Mouse (Mus musculus) layer of hippocampus, adult 18-20 months (tissue): ENCODE measurements around the gene Cbx8. TPM values are rescaled to one million over a fixed set of nuclear protein-coding genes. Genes with fewer than 3 reads are reported as not detected.

ENCODE experiments used
- DNase-seq, 2 experiments: peaks; one replicate each; pipeline ENCODE4 v3.0.0; 2022; ENCODE audit warnings: low spot score in 2 of 2
- long read RNA-seq: library from polyadenylated mRNA; stranded (forward); transcript quantifications from one replicate; pipeline ENCODE4 v2.0.0, GENCODE M21; 2021
- total RNA-seq, 2 experiments: library from RNA; stranded (reverse); gene quantifications; 2 replicates each; pipeline ENCODE4 v1.2.3; 2021

Gene Cbx8
- total RNA-seq, result 10 to 100 TPM in 1 of 2 experiments, 1 to 10 TPM in 1; 8.7 to 10.9 TPM
- long read RNA-seq, partial matches to known transcripts, result 0 of 4 reads
- long read RNA-seq, other reads (novel, unspliced or antisense), result 0 of 4 reads

DNA sequence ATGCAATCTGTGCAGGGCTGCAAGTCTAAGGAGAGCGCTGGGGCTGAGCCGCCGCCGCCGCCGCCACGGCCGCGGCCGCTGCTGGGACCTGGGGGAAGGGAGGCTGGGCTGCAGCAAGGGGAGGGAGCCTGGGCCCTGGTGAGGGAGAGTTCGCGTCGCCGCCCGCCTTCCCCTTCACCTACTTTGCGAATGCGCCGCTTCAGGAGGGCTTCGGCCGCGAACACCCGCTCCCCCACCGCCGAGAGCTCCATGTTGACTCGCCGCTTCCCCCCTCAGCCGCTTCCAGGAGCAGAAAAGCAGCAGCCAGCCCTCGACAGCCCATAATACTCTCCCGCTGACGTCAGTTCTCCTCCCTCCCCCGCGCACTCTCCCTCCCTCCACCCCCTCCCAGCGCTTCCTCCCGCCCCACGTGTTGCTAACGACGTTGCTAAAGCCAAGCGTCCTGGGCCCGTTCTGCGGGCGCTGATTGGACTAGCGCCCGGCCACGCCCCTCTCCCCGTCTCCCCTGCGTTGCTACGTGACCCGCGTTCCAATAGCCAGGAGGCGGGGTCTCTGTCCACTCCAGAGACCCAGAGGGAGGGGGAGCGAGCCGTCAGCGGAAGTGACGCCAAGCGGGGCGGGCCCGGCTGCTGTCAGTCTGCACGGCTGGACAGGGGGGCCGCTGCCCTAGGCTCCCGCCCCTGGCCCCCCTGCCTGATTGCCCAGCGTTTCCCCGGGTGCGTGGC is at the start of gene Cbx8:
Gene Cbx8 (minus strand): TSS at position 370 of the 725 bp plus-strand sequence.
- peak; percentile 99 for DNase-seq

GRCm38 (mm10) chr11:119090076-119090960 is 49.5 kb upstream of the Cbx8 start:
- no peak for DNase-seq

- no peak for DNase-seq
Observed at GRCm38 (mm10) chr11:119089235-119090075, 48.7 kb upstream of the Cbx8 start.

GRCm38 (mm10) chr11:119088391-119089234 is 47.8 kb upstream of the Cbx8 start:
- peak in 1 of 2 experiments; percentile 13 for DNase-seq

DNA sequence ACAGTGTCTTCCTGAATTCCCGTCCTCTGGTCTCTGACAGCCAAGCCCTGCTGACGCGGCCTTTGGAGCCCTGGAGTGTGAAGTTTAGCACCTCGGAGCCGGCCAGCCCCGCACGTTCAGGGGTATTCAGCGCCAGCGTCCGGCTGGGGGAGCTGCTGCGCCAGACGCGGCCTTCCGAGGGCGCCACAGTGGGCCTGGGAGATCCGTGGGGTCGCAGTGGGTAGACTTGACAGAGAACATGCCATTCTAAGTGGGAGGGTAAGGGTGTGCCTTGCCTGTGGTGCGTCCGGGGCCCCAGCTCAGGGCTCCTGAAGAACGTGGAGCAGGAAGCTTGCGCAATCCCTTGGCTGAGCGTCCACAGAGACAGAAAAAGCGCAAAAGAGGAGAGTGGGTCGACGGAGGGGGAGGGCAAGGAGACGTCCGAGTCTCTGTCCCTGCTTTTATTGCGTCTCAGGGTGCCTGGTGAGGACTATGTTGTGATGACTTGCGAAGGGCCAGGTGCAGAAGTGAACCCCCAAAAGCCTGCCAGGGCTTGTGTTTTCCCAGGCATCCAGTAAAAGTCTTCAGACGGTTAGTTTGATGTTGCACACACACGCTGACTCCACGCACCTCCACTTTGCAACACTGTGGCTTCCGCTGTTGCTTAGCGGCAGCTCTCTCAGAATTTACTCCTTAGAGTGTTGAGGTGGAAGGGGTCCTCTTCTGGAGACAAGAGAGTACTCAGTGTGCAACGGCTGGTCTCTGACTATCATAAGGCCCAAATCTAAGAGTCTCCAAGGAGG is 46.7 kb upstream of the Cbx8 start:
- peak in 1 of 2 experiments; percentile 10 for DNase-seq

DNA sequence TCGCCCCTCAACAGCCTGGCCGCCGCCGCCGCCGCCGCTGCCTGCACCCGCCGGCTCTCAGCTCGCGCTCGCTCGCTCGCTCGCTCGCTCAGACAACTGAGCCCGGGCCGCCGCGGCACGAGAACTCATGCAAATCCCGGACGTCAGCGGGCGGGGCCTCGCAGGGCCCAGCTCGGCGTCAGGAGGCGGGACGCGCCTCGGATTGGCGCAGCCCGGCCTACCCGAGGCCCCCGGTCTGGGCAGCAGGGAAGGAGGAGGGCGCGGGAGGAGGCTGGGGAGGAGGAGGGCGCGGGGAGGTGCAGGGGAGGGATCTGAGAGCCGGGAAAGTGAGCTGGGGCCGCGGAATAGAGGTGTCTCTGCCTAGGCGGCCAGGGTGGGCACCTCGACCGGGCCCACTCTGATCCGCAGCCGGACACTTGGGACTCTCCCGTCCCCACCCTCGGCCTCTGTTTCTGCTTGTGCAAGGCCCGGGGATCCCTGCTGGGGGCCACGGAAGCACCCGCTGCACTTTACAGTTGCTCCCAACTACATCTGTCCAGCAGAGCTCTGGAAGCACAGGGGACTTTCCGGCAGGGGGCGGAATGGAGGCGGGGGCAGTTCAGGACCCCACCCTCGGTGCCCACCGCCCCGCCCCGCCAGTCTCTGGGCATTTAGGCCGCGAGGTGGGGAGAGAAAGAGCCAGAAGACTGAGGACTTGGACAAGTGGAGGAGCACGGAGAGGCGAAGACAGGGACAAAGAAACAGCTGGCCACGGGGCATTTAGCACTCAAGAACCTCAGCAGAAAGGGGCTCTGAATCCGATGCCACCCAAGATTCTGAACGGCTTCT is 45.6 kb upstream of the Cbx8 start, which contains the start of gene Cbx4:
Gene Cbx4 (minus strand): TSS at position 78 of the 828 bp plus-strand sequence.
- peak; percentile 88 to 90 for DNase-seq

DNA sequence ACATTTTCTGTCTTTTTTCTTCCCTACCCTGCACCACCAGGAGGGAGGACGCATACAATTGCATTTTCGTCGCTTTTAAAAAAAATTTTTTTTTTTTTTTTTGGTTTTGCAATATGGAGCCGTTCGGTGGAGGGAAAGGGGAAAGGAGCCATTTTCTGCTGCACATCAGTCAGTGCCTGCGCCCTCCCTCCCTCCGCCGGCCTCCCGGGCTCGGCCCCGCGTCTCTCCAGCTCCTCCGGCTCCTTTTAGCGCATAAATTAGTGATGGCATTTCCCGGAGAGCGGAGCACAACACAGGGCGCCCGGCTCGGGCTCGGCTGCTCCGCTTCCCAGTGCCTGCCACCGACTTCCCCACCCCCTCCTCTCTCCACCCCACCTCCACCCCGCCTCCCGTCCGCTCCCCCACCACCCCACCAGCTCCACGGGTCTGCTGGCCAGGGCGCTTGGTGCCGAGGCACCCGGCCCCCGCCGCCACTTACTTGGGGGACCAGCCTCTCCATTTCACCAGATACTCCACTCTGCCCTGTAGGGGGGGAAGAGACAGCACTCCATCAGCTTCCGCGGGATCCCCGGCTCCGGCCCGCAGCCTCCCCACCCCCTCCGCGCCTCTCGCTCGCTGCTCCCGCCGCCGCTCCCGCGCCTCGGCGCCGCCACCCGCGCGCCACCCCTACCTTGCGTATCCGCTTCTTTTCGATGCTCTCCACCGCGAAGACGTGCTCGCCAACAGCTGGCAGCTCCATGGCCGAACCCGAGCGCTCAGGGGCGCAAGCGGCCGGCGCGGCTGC is 44.7 kb upstream of the Cbx8 start:
- DNase-seq, result peak; percentile 53 to 82

- DNase-seq, result peak; percentile 20 to 68
Observed at GRCm38 (mm10) chr11:119084446-119085278, 43.9 kb upstream of the Cbx8 start.

GRCm38 (mm10) chr11:119083724-119084445 is 43.1 kb upstream of the Cbx8 start:
- DNase-seq, result peak; percentile 19 to 40

DNA sequence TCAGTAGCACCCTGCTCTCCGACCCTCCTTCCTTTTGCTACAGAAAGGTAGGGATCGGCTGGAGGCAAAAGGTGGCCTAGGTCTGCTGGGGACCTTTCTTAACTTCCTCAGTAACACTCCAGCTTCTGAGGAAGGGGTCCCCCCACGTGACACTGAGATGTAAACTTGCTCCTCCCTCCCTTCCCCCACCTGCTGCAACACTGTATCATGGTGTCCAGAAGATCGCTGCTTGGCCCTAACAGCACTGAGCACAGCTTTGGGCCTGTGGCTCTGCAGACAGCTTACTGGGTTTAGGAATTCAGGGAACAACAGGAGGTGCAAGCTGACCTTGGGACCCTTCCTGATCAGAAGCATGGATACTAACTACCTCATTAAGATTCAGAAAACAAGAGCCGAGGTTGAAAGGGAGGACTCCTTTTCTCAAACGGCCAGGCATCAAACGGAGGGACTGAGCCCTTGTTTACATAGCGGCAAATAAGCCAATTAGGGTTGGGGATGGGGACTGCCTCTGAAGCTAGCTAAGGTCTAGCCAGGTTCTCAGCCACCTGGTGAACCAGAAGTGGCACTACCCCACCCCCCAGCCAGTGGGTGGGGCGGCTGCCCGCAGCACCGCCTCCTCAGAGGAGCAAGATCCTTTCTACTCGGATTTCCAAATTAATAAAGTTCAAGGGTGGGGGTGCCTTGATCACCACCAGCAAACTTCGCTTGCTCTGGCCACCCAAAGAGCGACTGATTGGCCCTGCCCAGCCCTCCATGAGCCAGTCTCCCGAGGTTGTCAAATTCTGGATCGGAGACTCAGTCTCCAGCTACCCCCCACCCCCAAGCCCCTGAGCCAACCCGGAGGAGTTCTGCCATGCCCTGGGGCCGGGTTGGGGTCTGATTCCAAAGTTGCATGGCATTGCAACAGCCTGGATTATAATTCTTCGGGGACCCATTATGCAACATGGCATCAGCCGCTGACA is 42.1 kb upstream of the Cbx8 start:
- no peak for DNase-seq

DNA sequence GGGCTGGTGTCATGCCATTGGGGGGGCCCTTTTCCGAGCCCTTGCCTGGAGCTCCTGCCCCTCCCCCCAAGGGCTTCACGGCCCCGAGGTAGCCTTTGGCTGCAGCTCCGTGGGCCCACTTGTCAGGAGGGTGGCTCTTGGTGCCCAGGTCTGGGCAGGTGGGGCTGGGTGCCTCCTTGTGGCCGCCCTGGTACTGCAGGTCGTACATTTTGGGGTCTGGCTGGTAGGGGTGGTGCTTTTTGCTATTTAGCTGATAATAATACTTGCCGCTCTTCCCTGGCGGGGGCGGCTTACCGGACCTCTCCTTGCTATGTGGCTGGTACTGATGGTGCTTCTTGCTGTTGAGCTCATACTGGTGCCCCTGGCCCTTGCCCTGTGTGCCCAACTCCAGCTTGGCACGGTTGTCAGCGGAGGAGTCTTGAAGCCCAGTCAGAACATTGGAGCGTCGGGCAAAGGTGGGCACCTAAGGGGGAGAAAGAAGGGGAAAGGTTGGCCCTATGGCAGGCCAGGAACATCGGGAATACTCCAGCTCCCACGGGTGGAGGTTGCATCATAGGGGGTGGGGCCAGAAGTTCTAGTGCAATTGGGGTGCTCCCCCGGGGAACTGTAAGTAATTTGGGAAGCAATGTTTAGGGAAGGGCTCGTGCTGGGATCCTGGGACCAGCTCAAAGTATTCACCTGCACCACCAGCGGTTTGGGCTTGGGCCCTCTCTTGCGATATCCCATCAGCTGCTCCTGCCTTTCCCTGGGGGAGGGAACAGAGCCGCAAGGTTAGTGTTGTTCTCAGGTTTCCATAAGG is 41.3 kb upstream of the Cbx8 start:
- peak in 1 of 2 experiments; percentile 22 for DNase-seq

GRCm38 (mm10) chr11:119081148-119081838 is 40.5 kb upstream of the Cbx8 start:
- peak in 1 of 2 experiments; percentile 9 for DNase-seq

DNA sequence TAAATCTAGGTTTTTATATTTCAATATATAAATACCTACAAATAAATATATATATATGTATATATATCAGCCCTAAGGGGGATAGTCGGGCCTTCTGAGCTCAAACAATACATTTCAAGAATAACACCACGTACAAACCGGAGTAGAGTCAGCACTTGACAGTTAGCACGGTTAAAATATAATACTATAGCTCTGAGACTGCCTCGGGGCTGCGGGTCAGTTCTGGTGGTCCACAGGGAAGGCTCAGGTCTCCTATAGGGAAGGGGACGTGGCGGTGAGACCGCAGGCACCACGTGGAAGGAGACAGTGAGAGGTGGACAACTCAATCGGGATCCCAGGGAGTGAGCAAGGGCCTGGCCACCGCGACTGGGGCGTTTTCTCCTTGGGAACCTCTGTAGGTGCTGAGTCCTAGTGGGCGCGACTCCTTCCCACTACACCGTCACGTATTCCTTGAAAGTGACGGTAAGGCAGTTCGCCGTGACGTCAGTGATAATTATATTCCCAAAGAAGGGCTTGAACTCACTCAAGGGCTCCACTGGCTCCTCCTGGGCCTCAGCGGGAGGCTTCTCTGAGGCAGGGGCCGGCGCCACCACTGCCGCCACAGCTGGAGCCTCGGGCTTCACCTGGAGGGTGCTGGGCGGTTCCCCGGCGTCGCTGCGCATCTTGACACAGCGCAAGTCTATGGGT is 39.8 kb upstream of the Cbx8 start:
- DNase-seq, result no peak
